In the genomic region with DNA sequence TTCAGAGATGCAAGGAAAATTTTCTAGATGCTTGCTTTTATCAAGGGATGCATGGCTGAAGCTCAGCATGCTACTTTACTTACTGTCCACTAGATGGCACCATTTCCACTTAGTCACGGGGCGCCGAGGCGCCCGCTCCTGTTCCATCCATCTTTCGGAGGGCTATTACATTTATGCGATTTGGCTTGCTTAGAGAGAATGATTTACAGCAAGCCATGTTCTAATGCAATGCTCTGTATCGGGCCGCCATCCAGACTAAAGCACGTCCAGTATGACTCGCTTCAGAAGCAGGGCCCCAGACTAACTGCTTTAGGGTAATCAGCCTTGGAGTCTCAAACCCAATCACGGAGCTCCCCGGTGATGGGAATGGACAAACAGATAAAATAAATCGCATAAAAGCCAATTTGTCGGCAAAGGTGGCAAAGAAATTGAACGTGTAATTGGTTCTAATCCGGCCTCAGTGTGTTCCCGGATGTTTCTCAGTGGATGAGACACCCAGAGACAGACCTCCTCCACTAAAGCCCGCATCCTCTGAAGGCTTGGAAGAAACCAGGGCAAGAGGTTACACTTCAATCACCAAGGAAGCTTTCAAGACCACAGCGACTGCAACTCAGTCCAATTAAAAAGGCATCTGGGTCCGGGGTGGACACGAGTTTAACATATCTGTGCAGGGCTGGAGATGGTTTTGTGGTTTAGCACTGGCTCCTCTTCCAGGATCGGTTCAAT, we compare ENCODE assay signal across 8 mouse cellular contexts. TPM values are rescaled to one million over a fixed set of nuclear protein-coding genes. Genes with fewer than 3 reads are reported as not detected.
DNase-seq lines count a peak whose midpoint lies in the region; ATAC-seq lines count a peak whose summit lies in the region.

No protein-coding gene starts in this region.

- 0 out of 2 replicates have a peak overlapping the region, but pooled peaks have one; percentile 18 for H3K4me2 ChIP-seq in embryonic facial prominence, embryonic 12.5 days (replicated peaks)

- H3K4me1 ChIP-seq in heart, embryonic 10.5 days = no peaks in the 10 kb centered on the region
- no peaks in the 10 kb centered on the region for H3K4me1 ChIP-seq in embryonic facial prominence, embryonic 12.5 days
- peaks cover 4% of the 10 kb centered on the region; the same call in 1 of the 2 replicates for H3K4me1 ChIP-seq in hindbrain, embryonic 10.5 days (replicated peaks)

- H3K36me3 ChIP-seq in heart, embryonic 10.5 days = no peaks in the 10 kb centered on the region
- H3K36me3 ChIP-seq in embryonic facial prominence, embryonic 12.5 days = no peaks in the 10 kb centered on the region
- H3K36me3 ChIP-seq in hindbrain, embryonic 10.5 days = no peaks in the 10 kb centered on the region

- no peak overlapping the region for H3K9ac ChIP-seq in embryonic facial prominence, embryonic 12.5 days

- no peak overlapping the region for H3K4me3 ChIP-seq in heart, embryonic 10.5 days
- no peak overlapping the region for H3K4me3 ChIP-seq in embryonic facial prominence, embryonic 12.5 days
- H3K4me3 ChIP-seq in hindbrain, embryonic 10.5 days = peak overlapping the region; percentile 27; the same call in 1 of the 2 replicates

- peak; percentile 20 for DNase-seq in heart, adult 8-10 months (ENCODE audit: low spot score)
- DNase-seq in heart, embryonic 10.5 days (ENCODE audit: low spot score) = no peak
- peak; percentile 20 to 39 for DNase-seq in adrenal gland, postnatal 36 days
- peak; percentile 53 for DNase-seq in hindbrain, embryonic 10.5 days (ENCODE audit: low spot score)
- DNase-seq in layer of hippocampus, adult 18-20 months (ENCODE audit: low spot score in 2 of 2) = peak; percentile 35 to 63
- peak; percentile 32 for DNase-seq in lung, postnatal 25 days (ENCODE audit: low spot score)
- DNase-seq in right cerebral cortex, adult 2 months (ENCODE audit: low spot score in 2 of 2) = peak; percentile 44 to 57

- no peaks in the 10 kb centered on the region for H3K9me3 ChIP-seq in heart, embryonic 10.5 days
- no peaks in the 10 kb centered on the region for H3K9me3 ChIP-seq in embryonic facial prominence, embryonic 12.5 days
- no peaks in the 10 kb centered on the region for H3K9me3 ChIP-seq in hindbrain, embryonic 10.5 days

- H3K27me3 ChIP-seq in heart, embryonic 10.5 days (ENCODE audit: insufficient read depth, poor library complexity, severe bottlenecking) = peaks cover 25% of the 10 kb centered on the region
- H3K27me3 ChIP-seq in embryonic facial prominence, embryonic 12.5 days = 0 out of 2 replicates have a peak, but pooled peaks cover 4% of the 10 kb centered on the region
- peaks cover 9% of the 10 kb centered on the region for H3K27me3 ChIP-seq in hindbrain, embryonic 10.5 days (ENCODE audit: insufficient read depth, poor library complexity, severe bottlenecking)

- H3K27ac ChIP-seq in heart, embryonic 10.5 days = no peak overlapping the region
- H3K27ac ChIP-seq in embryonic facial prominence, embryonic 12.5 days = no peak overlapping the region
- no peak overlapping the region for H3K27ac ChIP-seq in hindbrain, embryonic 10.5 days

- ATAC-seq in embryonic facial prominence, embryonic 12.5 days (ENCODE audit: insufficient number of reproducible peaks, insufficient read depth, low FRiP score, low TSS enrichment) = no peak

- 28% methylated on average over 23 of the region's 23 CpGs for WGBS in heart, embryonic 10.5 days
- 24% methylated on average over 23 of the region's 23 CpGs for WGBS in embryonic facial prominence, embryonic 12.5 days
- 34% methylated on average over 23 of the region's 23 CpGs for WGBS in hindbrain, embryonic 10.5 days

RNA-seq across cellular contexts. Expression of gene Rgs9, which starts 53.1 kb away (rescaled TPM):
- under 1 TPM; 0.09 to 0.34 (median 0.16) TPM for total RNA-seq in heart, adult 8-10 months (2022)
- polyA plus RNA-seq in heart, embryonic 10.5 days (2016; fragmentation: Nextera tagmentation; extraction: Ambion mirVana) = 0.75 and 1.0 TPM in 2 replicates
- total RNA-seq in adrenal gland, postnatal 36 days (2021) = 1 to 10 TPM; 3.1 to 5.1 TPM
- polyA plus RNA-seq in embryonic facial prominence, embryonic 12.5 days (2016; fragmentation: Nextera tagmentation; extraction: Ambion mirVana) = 1.9 TPM in 2 replicates
- 1.3 and 1.8 TPM in 2 replicates for polyA plus RNA-seq in hindbrain, embryonic 10.5 days (2016; fragmentation: Nextera tagmentation; extraction: Ambion mirVana)
- 10 to 100 TPM; 12.3 to 14.1 TPM for total RNA-seq in layer of hippocampus, adult 18-20 months (2021)
